Mouse (Mus musculus) hindbrain, embryonic 14.5 days (tissue): ENCODE data around the gene Fam234b. TPM values are rescaled to one million over a fixed set of nuclear protein-coding genes. Genes with fewer than 3 reads are reported as not detected.

Experiments
- ATAC-seq: fragments of 200-750 bp; cut with Nextera tagmentation; 2 replicates; pipeline ENCODE4 v1.8.0; 2017; ENCODE audit warnings: moderate number of reproducible peaks, mild to moderate bottlenecking, moderate TSS enrichment, moderate library complexity; ENCODE audit not compliant: low FRiP score
- DNase-seq: peaks from one replicate; pipeline ENCODE4 v3.0.0-alpha.2; 2015; ENCODE audit warnings: low spot score
- H3K27ac ChIP-seq: fragments of 300-500 bp; sonication (generic); 2 replicates; pipeline ENCODE4 v1.5.1; 2014; ENCODE audit warnings: mild to moderate bottlenecking, moderate library complexity
- H3K27me3 ChIP-seq: fragments of 300-500 bp; sonication (generic); 2 replicates; pipeline ENCODE4 v1.6.1; 2014; ENCODE audit warnings: mild to moderate bottlenecking, low read length, mixed read lengths; ENCODE audit not compliant: control insufficient read depth, insufficient read depth
- H3K36me3 ChIP-seq: fragments of 300-500 bp; sonication (generic); replicated peaks from 2 replicates; pipeline ENCODE4 v1.6.1; 2014; ENCODE audit not compliant: control insufficient read depth, insufficient read depth
- H3K4me1 ChIP-seq: fragments of 300-500 bp; sonication (generic); replicated peaks from 2 replicates; pipeline ENCODE4 v1.6.1; 2014; ENCODE audit warnings: antibody characterized with exemption, low read length, mixed read lengths; ENCODE audit not compliant: control insufficient read depth, insufficient read depth
- H3K4me2 ChIP-seq: fragments of 300-500 bp; sonication (generic); replicated peaks from 2 replicates; pipeline ENCODE4 v1.6.1; 2014; ENCODE audit warnings: mild to moderate bottlenecking, moderate library complexity
- H3K4me3 ChIP-seq: fragments of 300-500 bp; sonication (generic); replicated peaks from 2 replicates; pipeline ENCODE4 v1.5.1; 2014; ENCODE audit warnings: mild to moderate bottlenecking, low read length
- H3K9ac ChIP-seq: fragments of 300-500 bp; sonication (generic); 2 replicates; pipeline ENCODE4 v1.6.1; 2014
- H3K9me3 ChIP-seq: fragments of 300-500 bp; sonication (generic); 2 replicates; pipeline ENCODE4 v1.6.1; 2016; ENCODE audit warnings: low read length; ENCODE audit not compliant: control insufficient read depth
- WGBS: fragments of 180-500 bp; shearing (Covaris S2); extraction: QIAGEN DNeasy Blood & Tissue Kit; methylation state at CpG from one replicate; pipeline ENCODE4 v1.1.7; 2014; 5-methylcytosine and 5-hydroxymethylcytosine counted together
- polyA plus RNA-seq: library from polyadenylated mRNA; unstranded; fragments of >200 nt; fragmentation: Nextera tagmentation; extraction: Ambion mirVana; gene quantifications from 2 replicates; pipeline ENCODE4 v1.2.1, GENCODE M21; 2014

Gene Fam234b
- polyA plus RNA-seq, 1 experiment from 2014 or later = 117 TPM

GRCm38 (mm10) chr6:135171736-135172135 lies 26.0 kb upstream of the Fam234b start:
- H3K9me3 ChIP-seq = no peaks in the 10 kb centered on the region
- peaks cover 9% of the 10 kb centered on the region for H3K4me1 ChIP-seq
- H3K27ac ChIP-seq = no peak overlapping the region
- no peak overlapping the region for H3K4me3 ChIP-seq
- no peak overlapping the region for H3K9ac ChIP-seq
- H3K4me2 ChIP-seq = no peak overlapping the region
- no peaks in the 10 kb centered on the region for H3K36me3 ChIP-seq
- ATAC-seq = no peak
- DNase-seq = no peak
- WGBS = 70% methylated on average over 14 of the region's 14 CpGs
- H3K27me3 ChIP-seq = peaks cover 4% of the 10 kb centered on the region; the same call in 1 of the 2 replicates

GRCm38 (mm10) chr6:135175014-135175413 lies 22.8 kb upstream of the Fam234b start:
- Histone ChIP-seq H3K36me3 (no peaks in the 10 kb centered on the region), H3K4me2 (no peak overlapping the region), H3K9me3 (no peaks in the 10 kb centered on the region), H3K4me1 (no peaks in the 10 kb centered on the region), H3K27ac (no peak overlapping the region), H3K9ac (no peak overlapping the region), H3K27me3 (no peaks in the 10 kb centered on the region), H3K4me3 (no peak overlapping the region)
- DNase-seq = no peak
- no peak for ATAC-seq
- 95% methylated on average over 1 of the region's 1 CpGs for WGBS

GRCm38 (mm10) chr6:135177271-135177670 lies 20.5 kb upstream of the Fam234b start:
- Histone ChIP-seq H3K4me2 (no peak overlapping the region), H3K9me3 (no peaks in the 10 kb centered on the region), H3K4me1 (no peaks in the 10 kb centered on the region), H3K27me3 (no peaks in the 10 kb centered on the region), H3K9ac (no peak overlapping the region), H3K36me3 (no peaks in the 10 kb centered on the region), H3K27ac (no peak overlapping the region), H3K4me3 (no peak overlapping the region)
- DNase-seq (no peak), ATAC-seq (no peak)

GRCm38 (mm10) chr6:135178599-135178998 lies 19.2 kb upstream of the Fam234b start:
- 51% methylated on average over 3 of the region's 3 CpGs for WGBS
- DNase-seq (no peak), ATAC-seq (no peak)
- Histone ChIP-seq H3K9me3 (no peaks in the 10 kb centered on the region), H3K4me2 (no peak overlapping the region), H3K4me3 (no peak overlapping the region), H3K36me3 (no peaks in the 10 kb centered on the region), H3K9ac (no peak overlapping the region), H3K27me3 (no peaks in the 10 kb centered on the region), H3K4me1 (no peaks in the 10 kb centered on the region), H3K27ac (no peak overlapping the region)

GRCm38 (mm10) chr6:135182925-135183324 lies 14.9 kb upstream of the Fam234b start:
- Histone ChIP-seq H3K9me3 (0 out of 2 replicates have a peak, but pooled peaks cover 3% of the 10 kb centered on the region), H3K4me3 (no peak overlapping the region), H3K27me3 (no peaks in the 10 kb centered on the region), H3K4me2 (no peak overlapping the region), H3K4me1 (no peaks in the 10 kb centered on the region), H3K27ac (no peak overlapping the region), H3K36me3 (no peaks in the 10 kb centered on the region), H3K9ac (no peak overlapping the region)
- WGBS = 53% methylated on average over 5 of the region's 5 CpGs
- ATAC-seq (no peak), DNase-seq (no peak)

GRCm38 (mm10) chr6:135183961-135184360 lies 13.8 kb upstream of the Fam234b start:
- DNase-seq = no peak
- WGBS = 59% methylated on average over 8 of the region's 8 CpGs
- H3K9me3 ChIP-seq = 0 out of 2 replicates have a peak, but pooled peaks cover 3% of the 10 kb centered on the region
- no peak for ATAC-seq
- no peak overlapping the region for H3K4me3 ChIP-seq
- no peak overlapping the region for H3K9ac ChIP-seq
- no peak overlapping the region for H3K4me2 ChIP-seq
- H3K27ac ChIP-seq = no peak overlapping the region
- no peaks in the 10 kb centered on the region for H3K36me3 ChIP-seq
- H3K27me3 ChIP-seq = no peaks in the 10 kb centered on the region
- no peaks in the 10 kb centered on the region for H3K4me1 ChIP-seq

GRCm38 (mm10) chr6:135187076-135187917 lies 10.5 kb upstream of the Fam234b start:
- ATAC-seq (no peak), DNase-seq (no peak)
- no peaks in the 10 kb centered on the region for H3K4me1 ChIP-seq
- no peaks in the 10 kb centered on the region for H3K36me3 ChIP-seq
- no peak overlapping the region for H3K27ac ChIP-seq
- H3K9ac ChIP-seq = no peak overlapping the region
- H3K4me2 ChIP-seq = no peak overlapping the region
- no peak overlapping the region for H3K4me3 ChIP-seq
- 55% methylated on average over 10 of the region's 10 CpGs for WGBS
- H3K27me3 ChIP-seq = no peaks in the 10 kb centered on the region
- 0 out of 2 replicates have a peak, but pooled peaks cover 3% of the 10 kb centered on the region for H3K9me3 ChIP-seq

GRCm38 (mm10) chr6:135188629-135189028 lies 9.1 kb upstream of the Fam234b start:
- DNase-seq = no peak
- H3K9me3 ChIP-seq = 0 out of 2 replicates have a peak, but pooled peaks cover 3% of the 10 kb centered on the region
- no peak overlapping the region for H3K4me2 ChIP-seq
- no peak overlapping the region for H3K9ac ChIP-seq
- no peak for ATAC-seq
- H3K36me3 ChIP-seq = no peaks in the 10 kb centered on the region
- no peaks in the 10 kb centered on the region for H3K27me3 ChIP-seq
- peaks cover 1% of the 10 kb centered on the region; the same call in 1 of the 2 replicates for H3K4me1 ChIP-seq
- 79% methylated on average over 4 of the region's 4 CpGs for WGBS
- H3K27ac ChIP-seq = no peak overlapping the region
- no peak overlapping the region for H3K4me3 ChIP-seq

- ATAC-seq = no peak
Measured at GRCm38 (mm10) chr6:135190122-135190521, 7.7 kb upstream of the Fam234b start.

More at GRCm38 (mm10) chr6:135190122-135190521, 7.7 kb upstream of the Fam234b start:
- H3K27me3 ChIP-seq = no peaks in the 10 kb centered on the region
- no peak overlapping the region for H3K4me2 ChIP-seq
- H3K27ac ChIP-seq = no peak overlapping the region
- 0 out of 2 replicates have a peak, but pooled peaks cover 3% of the 10 kb centered on the region for H3K9me3 ChIP-seq
- WGBS = 39% methylated on average over 6 of the region's 6 CpGs
- H3K4me3 ChIP-seq = no peak overlapping the region
- peaks cover 4% of the 10 kb centered on the region; the same call in 1 of the 2 replicates for H3K4me1 ChIP-seq
- H3K9ac ChIP-seq = no peak overlapping the region
- H3K36me3 ChIP-seq = no peaks in the 10 kb centered on the region
- no peak for DNase-seq
